In the genomic region with DNA sequence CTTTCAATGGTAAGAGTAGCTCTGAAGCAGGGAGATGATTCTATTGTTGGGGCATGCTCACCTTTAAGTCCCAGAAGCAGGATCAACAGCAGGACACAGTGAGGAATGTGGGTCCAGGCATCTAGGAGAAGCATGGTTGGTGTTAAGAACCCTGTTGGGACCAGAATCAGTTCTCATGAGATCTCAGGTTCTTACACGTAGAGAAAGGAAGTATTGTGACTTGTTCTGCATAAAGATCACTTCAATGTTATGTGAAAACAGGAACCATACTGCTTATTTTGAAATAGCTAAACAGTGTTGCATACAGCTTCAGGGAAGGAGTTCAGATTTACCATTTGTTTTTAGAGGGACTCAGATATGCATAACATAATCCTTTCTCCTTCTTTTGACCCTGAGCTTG, we compare ENCODE assay signal across 11 mouse cellular contexts. TPM values are rescaled to one million over a fixed set of nuclear protein-coding genes. Genes with fewer than 3 reads are reported as not detected.
"Had no signal": no experiment of that assay in that cellular context is flagged by ENCODE, and none has a peak within 500 bp of the region (broad histone marks: within the 10 kb centered on the region; RNA-seq: fewer than 3 reads in every experiment).

Sirpb1c (minus strand) TSS at position 249 of the 400 bp plus-strand sequence.

RNA-seq across cellular contexts. Expression of gene Sirpb1c, which starts in this region (rescaled TPM):
- total RNA-seq: megakaryocyte-erythroid progenitor cell, adult 5-6 weeks had no signal
- polyA plus RNA-seq: liver, embryonic 13.5 days; lung, embryonic 14.5 days; midbrain, embryonic 10.5 days; midbrain, embryonic 12.5 days; midbrain, embryonic 14.5 days; midbrain, embryonic 16.5 days; neural tube, embryonic 12.5 days; neural tube, embryonic 14.5 days; small intestine, adult 2 months; stomach, embryonic 14.5 days had no signal
